In the genomic region with DNA sequence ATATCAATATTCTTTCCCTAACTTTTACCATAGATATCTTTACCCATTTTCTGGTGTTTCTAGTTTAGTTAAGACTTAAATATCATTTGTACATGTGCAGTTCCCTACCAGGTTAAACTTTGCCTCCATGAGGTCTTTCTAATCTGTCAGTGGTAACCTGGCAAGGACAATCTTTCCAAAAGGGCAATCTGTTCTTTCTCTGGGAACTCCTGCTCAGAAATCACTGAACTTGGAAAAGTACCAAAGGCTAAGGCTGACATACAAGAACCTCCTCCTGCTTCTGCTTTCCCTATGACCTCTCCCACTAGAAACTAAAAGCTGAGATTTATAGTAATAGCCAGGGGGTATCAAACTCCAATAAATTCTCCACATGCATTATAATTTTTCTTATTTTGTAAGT, we compare ENCODE assay signal across 19 mouse cellular contexts.
A peak's percentile ranks its signal among the peaks of the same experiment; 100 is the strongest.
DNase-seq lines count a peak whose midpoint lies in the region; ATAC-seq and TF ChIP-seq lines count a peak whose summit lies in the region.
"Had no signal": no experiment of that assay in that cellular context is flagged by ENCODE, and none has a peak within 500 bp of the region (broad histone marks: within the 10 kb centered on the region; RNA-seq: fewer than 3 reads in every experiment).

No protein-coding gene starts in this region.

- no peak overlapping the region for H3K4me3 ChIP-seq in liver, adult 2 months (ENCODE audit: insufficient read depth, low read depth, low read length)
- H3K4me3 ChIP-seq in liver, embryonic 12.5 days: no peak overlapping the region
- H3K4me3 ChIP-seq: embryonic facial prominence, embryonic 13.5 days; embryonic facial prominence, embryonic 15.5 days; erythroblast, embryonic 14.5 days; forebrain, embryonic 10.5 days; forebrain, embryonic 12.5 days had no signal

- H3K36me3 ChIP-seq in liver, adult 2 months (ENCODE audit: control insufficient read depth, insufficient read depth, low read length): no peaks in the 10 kb centered on the region
- no peaks in the 10 kb centered on the region for H3K36me3 ChIP-seq in liver, embryonic 12.5 days
- H3K36me3 ChIP-seq: embryonic facial prominence, embryonic 13.5 days; embryonic facial prominence, embryonic 15.5 days; forebrain, embryonic 10.5 days; forebrain, embryonic 12.5 days had no signal

- TF ChIP-seq CTCF in liver, adult 2 months (IDR thresholded peaks at IDR 0.05; ENCODE audit: low read depth, low read length): no peak

- no peak for ATAC-seq in liver, embryonic 12.5 days
- ATAC-seq: forebrain, embryonic 14.5 days; forebrain, embryonic 16.5 days had no signal

- no peaks in the 10 kb centered on the region for H3K9me3 ChIP-seq in liver, embryonic 12.5 days (replicated peaks)
- H3K9me3 ChIP-seq: embryonic facial prominence, embryonic 15.5 days; forebrain, embryonic 10.5 days; forebrain, embryonic 12.5 days had no signal

- no peak overlapping the region for H3K9ac ChIP-seq in liver, adult 2 months (ENCODE audit: low read depth, low read length)
- H3K9ac ChIP-seq in liver, embryonic 12.5 days: no peak overlapping the region
- H3K9ac ChIP-seq: embryonic facial prominence, embryonic 13.5 days; embryonic facial prominence, embryonic 15.5 days; forebrain, embryonic 12.5 days had no signal

- no peaks in the 10 kb centered on the region for H3K79me2 ChIP-seq in liver, adult 2 months (ENCODE audit: control insufficient read depth, insufficient read depth, low read length)

- peak; percentile 2 to 56 for DNase-seq in cerebellum, postnatal 14 days
- no peak for DNase-seq in cerebellum, adult 9-10 months
- peak; percentile 2 for DNase-seq in liver, adult 2 months (ENCODE audit: extremely low read depth, low read depth, low spot score)
- DNase-seq in adrenal gland, postnatal 14 days: no peak
- DNase-seq: adrenal gland, adult 2 months; adrenal gland, postnatal 10 days; adrenal gland, postnatal 36 days; cerebellum, adult 11 months; cerebellum, adult 9-11 months; cerebellum, postnatal 36 days; embryo, embryonic 11 days had no signal

- no peaks in the 10 kb centered on the region for H3K27me3 ChIP-seq in liver, adult 2 months (ENCODE audit: control insufficient read depth, insufficient read depth, low read length)
- H3K27me3 ChIP-seq in liver, embryonic 12.5 days (replicated peaks): no peaks in the 10 kb centered on the region
- H3K27me3 ChIP-seq: embryonic facial prominence, embryonic 13.5 days; embryonic facial prominence, embryonic 15.5 days; forebrain, embryonic 12.5 days had no signal

- no peaks in the 10 kb centered on the region for H3K4me1 ChIP-seq in liver, adult 2 months (ENCODE audit: control insufficient read depth, insufficient read depth, low read length)
- no peaks in the 10 kb centered on the region for H3K4me1 ChIP-seq in liver, embryonic 12.5 days
- H3K4me1 ChIP-seq: embryonic facial prominence, embryonic 13.5 days; embryonic facial prominence, embryonic 15.5 days; forebrain, embryonic 10.5 days; forebrain, embryonic 12.5 days had no signal

- no peak overlapping the region for H3K27ac ChIP-seq in liver, adult 2 months (replicated peaks; ENCODE audit: insufficient read depth, low read depth, low read length)
- no peak overlapping the region for H3K27ac ChIP-seq in liver, embryonic 12.5 days
- H3K27ac ChIP-seq: embryonic facial prominence, embryonic 13.5 days; embryonic facial prominence, embryonic 15.5 days; forebrain, embryonic 10.5 days; forebrain, embryonic 12.5 days had no signal

- TF ChIP-seq POLR2A in liver, adult 2 months (IDR thresholded peaks at IDR 0.05; ENCODE audit: extremely low read depth, insufficient read depth, low read length): no peak

- no peak overlapping the region for H3K4me2 ChIP-seq in liver, embryonic 12.5 days
- H3K4me2 ChIP-seq: embryonic facial prominence, embryonic 13.5 days; embryonic facial prominence, embryonic 15.5 days; forebrain, embryonic 12.5 days had no signal

Comparison
In these comparisons a context has a peak if more than half of its experiments do, and no peak if none do; other contexts are left out.
1. DNase-seq: peak in cerebellum, postnatal 14 days (2 of 2) and liver, adult 2 months (single experiment); none in cerebellum, adult 9-10 months (single experiment) and adrenal gland, postnatal 14 days (single experiment).